Mouse (Mus musculus) inflammation-experienced regulatory T-cells (primary cell): ENCODE data around the gene Ccdc69. TPM values are rescaled to one million over a fixed set of nuclear protein-coding genes. Genes with fewer than 3 reads are reported as not detected.

ENCODE experiments used
- polyA plus RNA-seq, 2 experiments: library from polyadenylated mRNA; unstranded; fragments of 100-300 nt; shearing (Covaris generic); gene quantifications; one replicate each; pipeline ENCODE4 v1.2.1; 2017

Ccdc69 gene
- 10 to 100 TPM; 77.2 to 79.1 TPM for polyA plus RNA-seq

GRCm38 (mm10) chr11:55077331-55078231, at the start of gene Ccdc69:
TSS of gene Ccdc69 (minus strand) at chr11:55078131.

GRCm38 (mm10) chr11:55097463-55098188, 19.7 kb upstream of the Ccdc69 start, which contains the start of gene Gm2a:
TSS of gene Gm2a (plus strand) at chr11:55098115.

GRCm38 (mm10) chr11:55033040-55033660, 44.8 kb downstream of the Ccdc69 start, which contains the start of gene Anxa6:
TSS of gene Anxa6 (minus strand) at chr11:55033445.

Other genes with a start within 250 kb of the Ccdc69 start
- 1 to 10 TPM; 1.9 to 7.1 TPM for gene Lyrm7, start 217.2 kb downstream of the Ccdc69 start, polyA plus RNA-seq
- gene Hint1, start 211.7 kb downstream of the Ccdc69 start, polyA plus RNA-seq, result 100 to 1,000 TPM; 260 to 289 TPM
- gene Gpx3, start 175.7 kb downstream of the Ccdc69 start, polyA plus RNA-seq, result 1 to 10 TPM in 1 of 2 experiments, under 1 TPM in 1; 0.71 to 2.1 TPM
- gene Tnip1, start 115.2 kb downstream of the Ccdc69 start, polyA plus RNA-seq, result 100 to 1,000 TPM; 126 to 153 TPM
- gene Anxa6, start 44.7 kb downstream of the Ccdc69 start, polyA plus RNA-seq, result 100 to 1,000 TPM; 497 to 618 TPM
- 10 to 100 TPM; 89.4 to 97.1 TPM for gene Gm2a, start 20.0 kb upstream of the Ccdc69 start, polyA plus RNA-seq
- under 1 TPM; 0.78 to 0.84 TPM for gene Slc36a3, start 73.6 kb upstream of the Ccdc69 start, polyA plus RNA-seq
- 1 to 10 TPM in 1 of 2 experiments, under 1 TPM in 1; 0.46 to 2.5 TPM for gene Slc36a2, start 106.9 kb upstream of the Ccdc69 start, polyA plus RNA-seq
- 1 to 10 TPM; 1.7 to 4.1 TPM for gene Slc36a1, start 126.2 kb upstream of the Ccdc69 start, polyA plus RNA-seq